20 mouse cellular contexts compared by ENCODE assay signal in the genomic region with DNA sequence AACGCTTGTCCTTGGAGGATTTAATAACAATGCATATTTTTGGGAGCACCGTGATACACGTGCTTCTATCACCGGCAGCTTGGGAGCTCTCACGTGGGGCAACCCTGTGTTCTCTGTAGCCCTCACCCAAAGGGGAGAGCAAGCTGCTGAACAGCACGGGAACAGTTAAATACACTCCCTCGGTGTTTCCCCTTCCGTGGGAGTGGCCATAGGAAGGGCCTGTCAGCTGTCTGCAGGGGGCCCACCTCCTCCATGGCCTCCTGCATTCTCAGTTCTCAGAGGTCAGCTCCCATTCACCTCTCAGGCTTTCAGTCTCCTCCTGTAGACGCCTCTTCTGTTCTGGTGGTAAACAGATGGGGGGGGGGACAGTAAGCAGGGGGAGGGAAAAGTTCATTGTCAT. TPM values are rescaled to one million over a fixed set of nuclear protein-coding genes. Genes with fewer than 3 reads are reported as not detected.
DNase-seq lines count a peak whose midpoint lies in the region; ATAC-seq lines count a peak whose summit lies in the region.
"Had no signal": no experiment of that assay in that cellular context is flagged by ENCODE, and none has a peak within 500 bp of the region (broad histone marks: within the 10 kb centered on the region; RNA-seq: fewer than 3 reads in every experiment).

No protein-coding gene starts in this region.

- H3K27me3 ChIP-seq in kidney, embryonic 15.5 days: peaks cover 4% of the 10 kb centered on the region; the same call in 1 of the 2 replicates
- H3K27me3 ChIP-seq in embryonic facial prominence, embryonic 15.5 days: no peaks in the 10 kb centered on the region
- H3K27me3 ChIP-seq in hindbrain, embryonic 11.5 days (ENCODE audit: control insufficient read depth, insufficient read depth, low read length): no peaks in the 10 kb centered on the region
- H3K27me3 ChIP-seq: hindbrain, embryonic 15.5 days; midbrain, embryonic 13.5 days; neural tube, embryonic 15.5 days had no signal

- peak; percentile 49; the same call in 1 of the 2 replicates for ATAC-seq in kidney, embryonic 15.5 days (replicated peaks; ENCODE audit: low FRiP score)
- 0 out of 2 replicates have a peak, but pooled peaks have one; percentile 15 for ATAC-seq in embryonic facial prominence, embryonic 15.5 days (ENCODE audit: insufficient number of reproducible peaks, low FRiP score, low TSS enrichment, low read depth)
- ATAC-seq in hindbrain, embryonic 11.5 days (ENCODE audit: low FRiP score): no peak
- ATAC-seq: intestine, embryonic 16.5 days; midbrain, embryonic 13.5 days had no signal

- WGBS in kidney, embryonic 15.5 days: 30% methylated on average over 9 of the region's 9 CpGs
- WGBS in embryonic facial prominence, embryonic 15.5 days: 25% methylated on average over 9 of the region's 9 CpGs
- WGBS in hindbrain, embryonic 11.5 days: 21% methylated on average over 9 of the region's 9 CpGs

- H3K9ac ChIP-seq in kidney, embryonic 15.5 days: no peak overlapping the region
- no peak overlapping the region for H3K9ac ChIP-seq in embryonic facial prominence, embryonic 15.5 days
- no peak overlapping the region for H3K9ac ChIP-seq in hindbrain, embryonic 11.5 days (ENCODE audit: low read depth, low read length)
- H3K9ac ChIP-seq: hindbrain, embryonic 15.5 days; lung, embryonic 14.5 days; midbrain, embryonic 13.5 days; neural tube, embryonic 15.5 days had no signal

- no peaks in the 10 kb centered on the region for H3K36me3 ChIP-seq in kidney, embryonic 15.5 days
- no peaks in the 10 kb centered on the region for H3K36me3 ChIP-seq in embryonic facial prominence, embryonic 15.5 days
- no peaks in the 10 kb centered on the region for H3K36me3 ChIP-seq in hindbrain, embryonic 11.5 days (ENCODE audit: control insufficient read depth, insufficient read depth, low read length)
- H3K36me3 ChIP-seq: hindbrain, embryonic 15.5 days; midbrain, embryonic 13.5 days; neural tube, embryonic 15.5 days had no signal

- peaks cover 9% of the 10 kb centered on the region; the same call in 1 of the 2 replicates for H3K4me1 ChIP-seq in kidney, embryonic 15.5 days
- peaks cover 11% of the 10 kb centered on the region for H3K4me1 ChIP-seq in embryonic facial prominence, embryonic 15.5 days
- no peaks in the 10 kb centered on the region for H3K4me1 ChIP-seq in hindbrain, embryonic 11.5 days (replicated peaks; ENCODE audit: control insufficient read depth, insufficient read depth, low read length)
- H3K4me1 ChIP-seq: hindbrain, embryonic 15.5 days; neural tube, embryonic 15.5 days had no signal

- H3K27ac ChIP-seq in kidney, embryonic 15.5 days: no peak overlapping the region
- H3K27ac ChIP-seq in embryonic facial prominence, embryonic 15.5 days (replicated peaks): no peak overlapping the region
- H3K27ac ChIP-seq in hindbrain, embryonic 11.5 days (ENCODE audit: low read depth, low read length): no peak overlapping the region
- H3K27ac ChIP-seq: hindbrain, embryonic 15.5 days; macrophage; midbrain, embryonic 13.5 days; neural tube, embryonic 15.5 days had no signal

- H3K9me3 ChIP-seq in kidney, embryonic 15.5 days (replicated peaks): no peaks in the 10 kb centered on the region
- no peaks in the 10 kb centered on the region for H3K9me3 ChIP-seq in embryonic facial prominence, embryonic 15.5 days (replicated peaks)
- no peaks in the 10 kb centered on the region for H3K9me3 ChIP-seq in hindbrain, embryonic 11.5 days (ENCODE audit: control insufficient read depth, low read length)
- H3K9me3 ChIP-seq: hindbrain, embryonic 15.5 days; midbrain, embryonic 13.5 days; neural tube, embryonic 15.5 days had no signal

- no peak overlapping the region for H3K4me3 ChIP-seq in kidney, embryonic 15.5 days (replicated peaks)
- no peak overlapping the region for H3K4me3 ChIP-seq in embryonic facial prominence, embryonic 15.5 days (replicated peaks)
- H3K4me3 ChIP-seq in hindbrain, embryonic 11.5 days (ENCODE audit: low read depth, low read length): no peak overlapping the region
- H3K4me3 ChIP-seq: hindbrain, embryonic 15.5 days; midbrain, embryonic 13.5 days; myocyte; neural tube, embryonic 15.5 days had no signal

- DNase-seq in kidney, postnatal 36 days: no peak
- peak; percentile 58 for DNase-seq in R1 (ENCODE audit: low read depth, low spot score)
- peak; percentile 40 for DNase-seq in embryo, embryonic 10.5 days (ENCODE audit: low spot score)
- DNase-seq in right cerebral cortex, postnatal 14 days: no peak
- no peak for DNase-seq in lung, postnatal 14 days
- no peak for DNase-seq in hindbrain, embryonic 11.5 days (ENCODE audit: low spot score)
- DNase-seq: adrenal gland, postnatal 25 days; cerebellum, adult 18-20 months; gastrocnemius, postnatal 25 days; lung, embryonic 14.5 days had no signal

- H3K4me2 ChIP-seq in kidney, embryonic 15.5 days: no peak overlapping the region
- H3K4me2 ChIP-seq in embryonic facial prominence, embryonic 15.5 days (replicated peaks): no peak overlapping the region
- no peak overlapping the region for H3K4me2 ChIP-seq in hindbrain, embryonic 11.5 days (replicated peaks; ENCODE audit: low read depth, low read length)
- H3K4me2 ChIP-seq: hindbrain, embryonic 15.5 days; liver, embryonic 11.5 days; lung, embryonic 14.5 days; midbrain, embryonic 13.5 days; neural tube, embryonic 15.5 days had no signal

RNA-seq across cellular contexts. Expression of a gene that starts 2.2 kb away (rescaled TPM):
- polyA plus RNA-seq in kidney, embryonic 15.5 days (2015; fragmentation: Nextera tagmentation; extraction: Ambion mirVana): 0.08 and 0.12 TPM in 2 replicates
- polyA plus RNA-seq in embryonic facial prominence, embryonic 15.5 days (2015; fragmentation: Nextera tagmentation; extraction: Ambion mirVana): 1.4 and 2.9 TPM in 2 replicates
- 0.06 TPM in 1 of 2 replicates, not detected in the other for polyA plus RNA-seq in hindbrain, embryonic 11.5 days (2014; fragmentation: Nextera tagmentation; extraction: Ambion mirVana)
- polyA plus RNA-seq: cortical plate, adult 2 months; liver, embryonic 11.5 days; lung, embryonic 14.5 days; myocyte had no signal

Comparison
In these comparisons a context has a peak if more than half of its experiments do, and no peak if none do; other contexts are left out.
1. DNase-seq: peak in R1 (single experiment) and embryo, embryonic 10.5 days (single experiment); none in kidney, postnatal 36 days (0 of 2), right cerebral cortex, postnatal 14 days (single experiment), lung, postnatal 14 days (single experiment) and hindbrain, embryonic 11.5 days (single experiment).